Mouse (Mus musculus) testis, adult 2 months (tissue): ENCODE results near the gene C8g. TPM values are rescaled to one million over a fixed set of nuclear protein-coding genes. Genes with fewer than 3 reads are reported as not detected.

Experiments used
- H3K27ac ChIP-seq: fragments of 200-500 bp; 2 replicates; pipeline ENCODE4 v1.5.1; 2012; ENCODE audit warnings: low read depth, low read length; ENCODE audit not compliant: control insufficient read depth, insufficient read depth
- H3K27me3 ChIP-seq: fragments of 200-500 bp; 2 replicates; pipeline ENCODE4 v1.6.1; 2012; ENCODE audit warnings: mild to moderate bottlenecking, low read length, moderate library complexity; ENCODE audit not compliant: control insufficient read depth, insufficient read depth
- H3K36me3 ChIP-seq: fragments of 200-500 bp; 2 replicates; pipeline ENCODE4 v1.6.1; 2012; ENCODE audit warnings: mild to moderate bottlenecking, low read length; ENCODE audit not compliant: control insufficient read depth, insufficient read depth
- H3K4me1 ChIP-seq: fragments of 200-500 bp; 2 replicates; pipeline ENCODE4 v1.6.1; 2012; ENCODE audit warnings: low read length; ENCODE audit not compliant: control insufficient read depth, insufficient read depth
- H3K4me3 ChIP-seq: fragments of 200-500 bp; 2 replicates; pipeline ENCODE4 v1.5.1; 2012; ENCODE audit warnings: low read depth, mild to moderate bottlenecking, low read length, moderate library complexity, mixed read lengths; ENCODE audit not compliant: control insufficient read depth
- CTCF ChIP-seq: fragments of 200-500 bp; IDR thresholded peaks from 2 replicates; pipeline ENCODE4 v1.5.1; 2012; ENCODE audit warnings: low read depth, mild to moderate bottlenecking, inconsistent platforms, low read length, moderate library complexity; ENCODE audit not compliant: control insufficient read depth, insufficient read depth, insufficient replicate concordance
- POLR2A ChIP-seq: fragments of 200-500 bp; IDR thresholded peaks from 2 replicates; pipeline ENCODE4 v1.6.1; 2012; ENCODE audit warnings: low read depth, mild to moderate bottlenecking, inconsistent platforms, low read length, moderate library complexity; ENCODE audit not compliant: control insufficient read depth
- polyA plus RNA-seq: library from polyadenylated mRNA; depleted of rRNA; stranded (reverse); fragments of >200 nt; gene quantifications from 2 replicates; pipeline ENCODE4 v1.2.3, GENCODE M21; 2012

Gene C8g
- polyA plus RNA-seq, 1 experiment = 58.4 TPM

- no peak for TF ChIP-seq CTCF
- no peak for TF ChIP-seq POLR2A
Observed at GRCm38 (mm10) chr2:25477541-25477940, 24.0 kb downstream of the C8g start.

GRCm38 (mm10) chr2:25472550-25472949, 29.0 kb downstream of the C8g start:
- H3K4me3 ChIP-seq = no peak overlapping the region
- H3K27ac ChIP-seq = peak overlapping the region; percentile 16; the same call in 1 of the 2 replicates
- TF ChIP-seq CTCF (no peak), POLR2A (no peak)
- H3K4me1 ChIP-seq = peaks cover 9% of the 10 kb centered on the region
- no peaks in the 10 kb centered on the region for H3K27me3 ChIP-seq
- no peaks in the 10 kb centered on the region for H3K36me3 ChIP-seq

More at GRCm38 (mm10) chr2:25477541-25477940, 24.0 kb downstream of the C8g start:
- peaks cover 3% of the 10 kb centered on the region for H3K4me1 ChIP-seq
- peak overlapping the region; percentile 75 for H3K27ac ChIP-seq
- no peaks in the 10 kb centered on the region for H3K27me3 ChIP-seq
- no peak overlapping the region for H3K4me3 ChIP-seq
- H3K36me3 ChIP-seq = no peaks in the 10 kb centered on the region

GRCm38 (mm10) chr2:25469969-25470368, 31.6 kb downstream of the C8g start, which contains the start of gene Ptgds:
TSS of gene Ptgds (minus strand) at chr2:25470046.
- peak within 1 kb of the TSS; percentile 79 for H3K27ac ChIP-seq
- no peaks in the 10 kb centered on the region for H3K36me3 ChIP-seq
- no peak within 1 kb of the TSS for H3K4me3 ChIP-seq
- H3K27me3 ChIP-seq = no peaks in the 10 kb centered on the region
- TF ChIP-seq CTCF (no peak), POLR2A (no peak)
- H3K4me1 ChIP-seq = peaks cover 9% of the 10 kb centered on the region

- TF ChIP-seq POLR2A (no peak), CTCF (no peak)
- Histone ChIP-seq H3K27ac (peak overlapping the region; percentile 79), H3K36me3 (no peaks in the 10 kb centered on the region), H3K27me3 (no peaks in the 10 kb centered on the region), H3K4me1 (peaks cover 9% of the 10 kb centered on the region), H3K4me3 (no peak overlapping the region)
Observed at GRCm38 (mm10) chr2:25468962-25469915, 32.3 kb downstream of the C8g start.

- TF ChIP-seq CTCF (no peak), POLR2A (no peak)
- Histone ChIP-seq H3K4me1 (peaks cover 9% of the 10 kb centered on the region; the same call in 1 of the 2 replicates), H3K27me3 (no peaks in the 10 kb centered on the region), H3K4me3 (no peak overlapping the region), H3K36me3 (no peaks in the 10 kb centered on the region), H3K27ac (peak overlapping the region; percentile 37; the same call in 1 of the 2 replicates)
Observed at GRCm38 (mm10) chr2:25467606-25468303, 33.8 kb downstream of the C8g start.

- Histone ChIP-seq H3K27me3 (no peaks in the 10 kb centered on the region), H3K36me3 (no peaks in the 10 kb centered on the region), H3K27ac (no peak overlapping the region), H3K4me1 (peaks cover 16% of the 10 kb centered on the region), H3K4me3 (no peak overlapping the region)
- TF ChIP-seq POLR2A (no peak), CTCF (no peak)
Observed at GRCm38 (mm10) chr2:25465816-25466635, 35.5 kb downstream of the C8g start.
